Mouse (Mus musculus) embryonic stem cell, embryonic (primary cell): Measurements from ENCODE around the gene Cyba.

ENCODE experiments used
- CTCF ChIA-PET, 4 experiments: fragments of 300-600 bp in 2 of 4; fragments of 350-600 bp in 2 of 4; sonication (Branson Sonifier 250); formaldehyde crosslinking; loops; one replicate each; lab custom pipeline; 2022; ENCODE audit warnings: inconsistent platforms in 2 of 4; lab: Charles Lee
- POLR2A ChIA-PET, 4 experiments: fragments of 300-600 bp in 2 of 4; fragments of 350-600 bp in 2 of 4; sonication (Branson Sonifier 250); formaldehyde crosslinking; loops; one replicate each; lab custom pipeline; 2022; ENCODE audit warnings: antibody characterized with exemption in 4 of 4, inconsistent platforms in 1 of 4; lab: Charles Lee

The Cyba gene

GRCm38 (mm10) chr8:122432443-122433268 lies at the start of gene Cyba:
TSS of gene Cyba (minus strand) at chr8:122432930.
- POLR2A ChIA-PET: interaction anchor here in 3 of 4 experiments (0.6 to 5.3 kb wide), 46 partner anchors 9 to 610 kb away, joined by 3 to 104 read pairs (median 4); partner anchors contain the start of genes Mvd (in 3 of the 3), Il17c (in 2 of the 3), Cdt1 (in 1 of the 3) and Snai3 (in 1 of the 3)
- CTCF ChIA-PET: interaction anchor here in 2 of 4 experiments (0.6 to 1.7 kb wide), 4 partner anchors 11 to 174 kb away, joined by 3 to 15 read pairs (median 3); partner anchors contain the start of gene Mvd (in 1 of the 2)

GRCm38 (mm10) chr8:122482448-122482847 lies 49.7 kb upstream of the Cyba start:
- ChIA-PET CTCF (interaction anchor here in 2 of 4 experiments (1.0 to 1.5 kb wide), 2 partner anchors 16 to 46 kb away, joined by 3 to 4 read pairs; no protein-coding TSS in a partner anchor), POLR2A (interaction anchor here in 2 of 4 experiments (1.1 to 2.2 kb wide), 10 partner anchors 13 to 92 kb away, joined by 3 to 6 read pairs (median 4); partner anchors contain the start of gene Cdt1 (in 1 of the 2))

GRCm38 (mm10) chr8:122475580-122476320 lies 43.0 kb upstream of the Cyba start, which contains the start of the genes Rnf166 and Ctu2:
TSS of gene Rnf166 (minus strand) at chr8:122476064.
TSS of gene Ctu2 (plus strand) at chr8:122476143.
- POLR2A ChIA-PET: interaction anchor here (0.6 to 2.4 kb wide), 12 partner anchors 11 to 99 kb away, joined by 3 to 11 read pairs (median 4); partner anchors contain the start of genes Mvd (in 1 of the 4) and Snai3 (in 1 of the 4)

GRCm38 (mm10) chr8:122474951-122475560 lies 42.3 kb upstream of the Cyba start:
- POLR2A ChIA-PET: interaction anchor here (0.6 to 2.4 kb wide), 10 partner anchors 10 to 100 kb away, joined by 3 to 11 read pairs (median 4); partner anchors contain the start of genes Mvd (in 1 of the 4) and Snai3 (in 1 of the 4)
- CTCF ChIA-PET: interaction anchor here in 2 of 4 experiments (0.6 to 0.8 kb wide), 3 partner anchors 14 to 60 kb away, joined by 3 to 8 read pairs (median 3); partner anchors contain the start of gene Mvd (in 1 of the 2)

More at GRCm38 (mm10) chr8:122475580-122476320, 43.0 kb upstream of the Cyba start, which contains the start of the genes Rnf166 and Ctu2:
- CTCF ChIA-PET: no interaction called here

- CTCF ChIA-PET: no interaction called here
- POLR2A ChIA-PET: interaction anchor here in 2 of 4 experiments (1.2 to 2.0 kb wide), 3 partner anchors 30 to 101 kb away, joined by 3 to 5 read pairs (median 5); partner anchors contain the start of gene Mvd (in 1 of the 2)
Measured at GRCm38 (mm10) chr8:122473911-122474421, 41.2 kb upstream of the Cyba start.

GRCm38 (mm10) chr8:122470691-122471090 lies 38.0 kb upstream of the Cyba start:
- ChIA-PET CTCF (no interaction called here), POLR2A (interaction anchor here in 3 of 4 experiments (0.6 to 2.8 kb wide), 5 partner anchors 27 to 520 kb away, joined by 3 to 12 read pairs (median 3); partner anchors contain the start of gene Mvd (in 1 of the 3))

- ChIA-PET CTCF (no interaction called here), POLR2A (interaction anchor here in 1 of 4 experiments (0.8 to 2.8 kb wide), 5 partner anchors 10 to 519 kb away, joined by 3 to 12 read pairs (median 5); partner anchors contain the start of genes Cyba, Mvd and Snai3)
Measured at GRCm38 (mm10) chr8:122469965-122470364, 37.2 kb upstream of the Cyba start.

- CTCF ChIA-PET: interaction anchor here in 1 of 4 experiments (0.5 kb wide), 1 partner anchor 546 kb away, joined by 12 read pairs; no protein-coding TSS in a partner anchor
- POLR2A ChIA-PET: interaction anchor here in 2 of 4 experiments (0.7 to 2.8 kb wide), 6 partner anchors 9 to 519 kb away, joined by 3 to 12 read pairs (median 4); partner anchors contain the start of genes Cyba (in 1 of the 2), Mvd (in 1 of the 2) and Snai3 (in 1 of the 2)
Measured at GRCm38 (mm10) chr8:122469407-122469806, 36.7 kb upstream of the Cyba start.

GRCm38 (mm10) chr8:122467816-122468215 lies 35.1 kb upstream of the Cyba start:
- ChIA-PET CTCF (no interaction called here), POLR2A (interaction anchor here in 1 of 4 experiments (1.2 kb wide), 1 partner anchor 89 kb away, joined by 3 read pairs; no protein-coding TSS in a partner anchor)

GRCm38 (mm10) chr8:122464985-122465384 lies 32.3 kb upstream of the Cyba start:
- CTCF ChIA-PET: no interaction called here

GRCm38 (mm10) chr8:122463651-122464640 lies 31.2 kb upstream of the Cyba start:
- POLR2A ChIA-PET: interaction anchor here in 3 of 4 experiments (0.7 to 6.8 kb wide), 8 partner anchors 11 to 216 kb away, joined by 3 to 91 read pairs (median 6); partner anchors contain the start of genes Mvd (in 2 of the 3) and Cyba (in 1 of the 3)
- CTCF ChIA-PET: interaction anchor here in 1 of 4 experiments (0.7 kb wide), 1 partner anchor 22 kb away, joined by 3 read pairs; no protein-coding TSS in a partner anchor

More at GRCm38 (mm10) chr8:122464985-122465384, 32.3 kb upstream of the Cyba start:
- POLR2A ChIA-PET: interaction anchor here in 2 of 4 experiments (0.6 to 6.8 kb wide), 8 partner anchors 10 to 359 kb away, joined by 3 to 91 read pairs (median 5); partner anchors contain the start of gene Mvd (in 2 of the 2)

- POLR2A ChIA-PET: interaction anchor here in 2 of 4 experiments (0.6 to 6.8 kb wide), 7 partner anchors 9 to 511 kb away, joined by 3 to 91 read pairs (median 4); partner anchors contain the start of genes Mvd (in 2 of the 2) and Cyba (in 1 of the 2)
Measured at GRCm38 (mm10) chr8:122462510-122462909, 29.8 kb upstream of the Cyba start.

GRCm38 (mm10) chr8:122461473-122462148 lies 28.9 kb upstream of the Cyba start:
- POLR2A ChIA-PET: interaction anchor here in 2 of 4 experiments (0.7 to 6.8 kb wide), 13 partner anchors 8 to 178 kb away, joined by 3 to 91 read pairs (median 4); partner anchors contain the start of genes Mvd (in 2 of the 2), Cdt1 (in 1 of the 2) and Cyba (in 1 of the 2)
- CTCF ChIA-PET: interaction anchor here in 3 of 4 experiments (0.5 to 1.0 kb wide), 3 partner anchors 13 to 192 kb away, joined by 3 to 8 read pairs (median 3); no protein-coding TSS in a partner anchor

More at GRCm38 (mm10) chr8:122462510-122462909, 29.8 kb upstream of the Cyba start:
- CTCF ChIA-PET: interaction anchor here in 2 of 4 experiments (0.6 to 1.0 kb wide), 2 partner anchors 155 to 193 kb away, joined by 3 read pairs; no protein-coding TSS in a partner anchor
